Mouse (Mus musculus) lung, postnatal 10 days (tissue): Measurements from ENCODE around the gene Sp110.
"Not testable (repeated sequence)": the region's sequence is repeated elsewhere in the genome, so short reads cannot be mapped to it uniquely, and the experiment has no call there.

Experiments
- DNase-seq: peaks from one replicate; pipeline ENCODE4 v3.0.0; 2021

Gene Sp110

GRCm38 (mm10) chr1:85543818-85544217, 54.8 kb downstream of the Sp110 start:
- DNase-seq, result not testable (repeated sequence)

- not testable (repeated sequence) for DNase-seq
These were observed 70.0 kb downstream of the Sp110 start for GRCm38 (mm10) chr1:85528451-85529110.
